Mouse (Mus musculus) liver, adult 2 months (tissue): ENCODE results near the gene Plcxd3. TPM values are rescaled to one million over a fixed set of nuclear protein-coding genes. Genes with fewer than 3 reads are reported as not detected.
A peak's percentile ranks its signal among the peaks of the same experiment; 100 is the strongest.

Source experiments
- DNase-seq: peaks from one replicate; pipeline ENCODE4 v3.0.0-alpha.2; 2011; ENCODE audit warnings: low read depth, low spot score; ENCODE audit errors: extremely low read depth
- H3K27ac ChIP-seq: fragments of 200-500 bp; replicated peaks from 2 replicates; pipeline ENCODE4 v1.5.1; 2012; ENCODE audit warnings: low read depth, mild to moderate bottlenecking, control low read depth, inconsistent platforms, low read length; ENCODE audit not compliant: insufficient read depth
- H3K27me3 ChIP-seq: fragments of 200-500 bp; 2 replicates; pipeline ENCODE4 v1.6.1; 2012; ENCODE audit warnings: mild to moderate bottlenecking, moderate library complexity, low read length, inconsistent platforms; ENCODE audit not compliant: control insufficient read depth, insufficient read depth
- H3K36me3 ChIP-seq: fragments of 200-500 bp; 2 replicates; pipeline ENCODE4 v1.6.1; 2012; ENCODE audit warnings: low read length, inconsistent platforms; ENCODE audit not compliant: control insufficient read depth, insufficient read depth
- H3K4me1 ChIP-seq: fragments of 200-500 bp; 2 replicates; pipeline ENCODE4 v1.6.1; 2011; ENCODE audit warnings: low read length; ENCODE audit not compliant: control insufficient read depth, insufficient read depth
- H3K4me3 ChIP-seq: fragments of 200-500 bp; 2 replicates; pipeline ENCODE4 v1.5.1; 2011; ENCODE audit warnings: low read depth, mild to moderate bottlenecking, control low read depth, low read length, moderate library complexity; ENCODE audit not compliant: insufficient read depth
- H3K79me2 ChIP-seq: fragments of 200-500 bp; 2 replicates; pipeline ENCODE4 v1.6.1; 2012; ENCODE audit warnings: inconsistent platforms, mild to moderate bottlenecking, low read length, moderate library complexity; ENCODE audit not compliant: control insufficient read depth, insufficient read depth
- H3K9ac ChIP-seq: fragments of 200-500 bp; 2 replicates; pipeline ENCODE4 v1.6.1; 2012; ENCODE audit warnings: low read depth, mild to moderate bottlenecking, control low read depth, inconsistent platforms, low read length
- CTCF ChIP-seq: fragments of 200-500 bp; IDR thresholded peaks from 2 replicates; pipeline ENCODE4 v1.5.1; 2011; ENCODE audit warnings: low read depth, low read length, control low read depth
- POLR2A ChIP-seq: fragments of 200-500 bp; IDR thresholded peaks from 2 replicates; pipeline ENCODE4 v1.6.1; 2011; ENCODE audit warnings: low read length, control low read depth; ENCODE audit not compliant: insufficient read depth; ENCODE audit errors: extremely low read depth
- WGBS: fragments of 180-500 bp; shearing (Covaris S2); methylation state at CpG from one replicate; pipeline ENCODE4 v1.1.7; 2018; 5-methylcytosine and 5-hydroxymethylcytosine counted together
- polyA plus RNA-seq: library from polyadenylated mRNA; depleted of rRNA; stranded (reverse); fragments of >200 nt; gene quantifications from 2 replicates; pipeline ENCODE4 v1.2.3, GENCODE M21; 2012; rRNA removed
- total RNA-seq: library from RNA; depleted of rRNA; stranded (reverse); fragments of >200 nt; gene quantifications from 2 replicates; pipeline ENCODE4 v1.2.3, GENCODE M21; 2014; rRNA removed

Gene Plcxd3
- total RNA-seq (0.09 and 0.20 TPM in 2 replicates), polyA plus RNA-seq (not detected in 2 replicates)

GRCm38 (mm10) chr15:4375423-4376220, at the start of gene Plcxd3:
Gene Plcxd3 (plus strand): TSS chr15:4375491.
- no peak within 1 kb of the TSS for H3K27ac ChIP-seq
- H3K36me3 ChIP-seq, result no peaks in the 10 kb centered on the region
- no peaks in the 10 kb centered on the region for H3K79me2 ChIP-seq
- no peaks in the 10 kb centered on the region for H3K4me1 ChIP-seq
- DNase-seq, result no peak
- TF ChIP-seq POLR2A, result no peak
- TF ChIP-seq CTCF, result no peak
- 2% methylated on average over 33 of the region's 33 CpGs for WGBS
- H3K9ac ChIP-seq, result no peak within 1 kb of the TSS
- peak within 1 kb of the TSS; percentile 13; the same call in 1 of the 2 replicates for H3K4me3 ChIP-seq
- no peaks in the 10 kb centered on the region for H3K27me3 ChIP-seq

DNA sequence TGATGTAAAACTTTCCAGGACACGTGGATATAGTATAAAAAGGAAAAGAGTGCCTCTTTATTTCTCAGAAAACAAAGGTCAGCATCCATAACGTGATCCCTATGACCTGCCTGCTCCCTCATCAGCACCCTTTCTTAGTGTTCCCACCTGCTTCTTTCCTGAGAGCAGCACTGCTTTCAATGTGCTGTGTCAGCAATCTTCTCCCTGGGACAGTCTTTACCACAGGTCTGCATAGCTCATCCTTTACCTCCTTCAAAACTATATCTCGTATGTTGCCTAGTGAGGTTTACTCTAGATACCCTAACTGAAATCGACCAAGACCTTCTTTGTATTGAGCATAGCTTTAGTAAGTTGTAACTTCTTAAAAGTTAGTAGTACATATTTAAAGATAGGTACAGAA, 43.4 kb upstream of the Plcxd3 start:
- no peak for DNase-seq
- Histone ChIP-seq H3K4me3 (no peak overlapping the region), H3K27ac (no peak overlapping the region), H3K9ac (no peak overlapping the region), H3K79me2 (no peaks in the 10 kb centered on the region), H3K36me3 (no peaks in the 10 kb centered on the region), H3K4me1 (no peaks in the 10 kb centered on the region), H3K27me3 (no peaks in the 10 kb centered on the region)
- 70% methylated on average over 4 of the region's 4 CpGs for WGBS
- TF ChIP-seq POLR2A, result no peak
- no peak for TF ChIP-seq CTCF

GRCm38 (mm10) chr15:4341620-4342019, 33.7 kb upstream of the Plcxd3 start:
- H3K9ac ChIP-seq, result no peak overlapping the region
- WGBS, result 54% methylated on average over 4 of the region's 4 CpGs
- no peak overlapping the region for H3K27ac ChIP-seq
- H3K27me3 ChIP-seq, result no peaks in the 10 kb centered on the region
- no peak for DNase-seq
- TF ChIP-seq POLR2A, result no peak
- no peak for TF ChIP-seq CTCF
- no peaks in the 10 kb centered on the region for H3K4me1 ChIP-seq
- H3K79me2 ChIP-seq, result no peaks in the 10 kb centered on the region
- no peaks in the 10 kb centered on the region for H3K36me3 ChIP-seq
- no peak overlapping the region for H3K4me3 ChIP-seq

DNA sequence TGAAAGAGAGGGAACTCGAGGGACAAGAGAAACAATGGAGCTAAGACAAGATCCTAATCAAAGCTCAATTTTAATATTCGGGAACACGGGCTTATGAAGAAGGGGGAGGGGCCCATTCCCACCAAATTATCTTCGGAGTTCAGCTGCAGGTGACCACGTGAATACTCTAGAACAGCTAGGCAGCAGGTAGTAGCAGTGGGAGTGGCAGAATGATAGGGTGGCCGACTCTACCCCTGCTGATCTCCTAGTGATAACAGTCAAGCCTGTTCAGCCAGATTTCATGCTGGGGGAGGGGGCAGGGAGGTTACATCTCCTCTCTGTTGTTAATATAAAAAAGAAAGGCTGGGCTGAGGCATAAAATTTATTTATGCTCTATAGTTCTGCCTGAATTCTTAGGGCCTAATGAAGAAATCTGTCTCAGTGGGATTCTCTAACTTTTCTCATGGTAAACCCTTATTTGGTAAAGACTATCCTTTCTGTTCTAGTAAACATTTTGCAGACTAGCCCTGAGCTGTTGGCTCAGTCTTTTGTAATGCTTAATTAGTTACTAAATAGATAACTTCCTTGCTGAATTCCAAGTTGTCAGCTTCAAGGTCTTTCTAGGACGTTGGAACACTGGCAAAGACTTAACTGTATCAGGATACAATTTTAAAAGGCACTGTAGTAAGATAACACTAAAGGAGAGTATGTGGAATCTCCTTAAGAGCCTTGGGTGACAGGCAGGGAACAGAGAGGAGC, 26.3 kb upstream of the Plcxd3 start:
- no peaks in the 10 kb centered on the region for H3K4me1 ChIP-seq
- WGBS, result 16% methylated on average over 7 of the region's 7 CpGs
- no peaks in the 10 kb centered on the region for H3K36me3 ChIP-seq
- no peak overlapping the region for H3K4me3 ChIP-seq
- no peak overlapping the region for H3K9ac ChIP-seq
- no peak overlapping the region for H3K27ac ChIP-seq
- H3K27me3 ChIP-seq, result no peaks in the 10 kb centered on the region
- TF ChIP-seq POLR2A, result no peak
- TF ChIP-seq CTCF, result no peak
- no peaks in the 10 kb centered on the region for H3K79me2 ChIP-seq
- DNase-seq, result peak; percentile 7

DNA sequence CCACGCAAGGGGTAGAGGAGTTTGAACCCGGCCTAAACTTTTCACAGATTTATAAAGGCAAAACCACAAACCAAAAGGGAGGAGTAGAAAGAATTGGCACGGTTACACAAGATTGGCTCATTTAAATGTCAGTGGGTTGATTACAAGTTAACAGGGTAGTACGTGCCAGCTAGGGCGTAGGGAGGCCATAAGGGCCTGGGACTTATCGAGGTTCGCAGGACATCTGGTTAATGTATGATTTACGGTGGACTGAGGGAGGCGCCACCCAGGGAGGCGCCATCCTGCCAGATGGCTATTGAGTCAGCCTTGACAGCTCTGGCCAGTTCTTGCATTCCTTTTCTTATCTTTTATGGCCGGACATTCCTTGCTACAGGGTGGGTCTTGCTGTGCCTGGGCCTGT, 18.9 kb upstream of the Plcxd3 start:
- TF ChIP-seq CTCF (no peak), POLR2A (no peak)
- WGBS, result 82% methylated on average over 11 of the region's 11 CpGs
- Histone ChIP-seq H3K27me3 (no peaks in the 10 kb centered on the region), H3K27ac (no peak overlapping the region), H3K9ac (no peak overlapping the region), H3K4me3 (no peak overlapping the region), H3K4me1 (no peaks in the 10 kb centered on the region), H3K36me3 (no peaks in the 10 kb centered on the region), H3K79me2 (no peaks in the 10 kb centered on the region)
- no peak for DNase-seq
